Mouse (Mus musculus) forebrain, postnatal 0 days (tissue): ENCODE data around the gene Ahdc1. TPM values are rescaled to one million over a fixed set of nuclear protein-coding genes. Genes with fewer than 3 reads are reported as not detected.
A peak's percentile ranks its signal among the peaks of the same experiment; 100 is the strongest.

Experiments used
- ATAC-seq: fragments of 200-750 bp; cut with Nextera tagmentation; 2 replicates; pipeline ENCODE4 v1.8.0; 2017; ENCODE audit warnings: mild to moderate bottlenecking, moderate library complexity
- DNase-seq: peaks from one replicate; pipeline ENCODE4 v3.0.0-alpha.2; 2015
- H3K27ac ChIP-seq: fragments of 300-500 bp; sonication (generic); 2 replicates; pipeline ENCODE4 v1.5.1; 2014; ENCODE audit warnings: low read depth, mild to moderate bottlenecking, antibody characterized with exemption, low read length, moderate library complexity, mixed read lengths
- H3K27me3 ChIP-seq: fragments of 300-500 bp; sonication (generic); 2 replicates; pipeline ENCODE4 v1.6.1; 2014; ENCODE audit warnings: mild to moderate bottlenecking, low read length, mixed read lengths; ENCODE audit not compliant: insufficient read depth
- H3K36me3 ChIP-seq: fragments of 300-500 bp; sonication (generic); 2 replicates; pipeline ENCODE4 v1.6.1; 2014; ENCODE audit warnings: mild to moderate bottlenecking, moderate library complexity; ENCODE audit not compliant: insufficient read depth
- H3K4me1 ChIP-seq: fragments of 300-500 bp; sonication (generic); 2 replicates; pipeline ENCODE4 v1.6.1; 2014; ENCODE audit warnings: antibody characterized with exemption; ENCODE audit not compliant: insufficient read depth
- H3K4me2 ChIP-seq: fragments of 300-500 bp; sonication (generic); 2 replicates; pipeline ENCODE4 v1.6.1; 2014; ENCODE audit warnings: low read depth, mild to moderate bottlenecking, moderate library complexity
- H3K4me3 ChIP-seq: fragments of 300-500 bp; sonication (generic); 2 replicates; pipeline ENCODE4 v1.5.1; 2014; ENCODE audit warnings: low read depth, low read length, mixed read lengths
- H3K9ac ChIP-seq: fragments of 300-500 bp; sonication (generic); 2 replicates; pipeline ENCODE4 v1.6.1; 2014; ENCODE audit warnings: mild to moderate bottlenecking
- H3K9me3 ChIP-seq: fragments of 300-500 bp; sonication (generic); 2 replicates; pipeline ENCODE4 v1.6.1; 2016; ENCODE audit warnings: low read length
- CTCF ChIP-seq: sonication (generic); IDR thresholded peaks from 2 replicates; pipeline ENCODE4 v1.5.1; 2016; ENCODE audit warnings: antibody characterized with exemption, control low read depth, low read depth
- WGBS: fragments of 180-500 bp; shearing (Covaris S2); extraction: QIAGEN DNeasy Blood & Tissue Kit; methylation state at CpG from one replicate; pipeline ENCODE4 v1.1.7; 2014; 5-methylcytosine and 5-hydroxymethylcytosine counted together
- polyA plus RNA-seq: library from polyadenylated mRNA; unstranded; fragments of >200 nt; fragmentation: Nextera tagmentation; extraction: Ambion mirVana; gene quantifications from 2 replicates; pipeline ENCODE4 v1.2.1, GENCODE M21; 2015
- total RNA-seq: library from RNA; depleted of rRNA; stranded (reverse); fragments of >200 nt; gene quantifications from 2 replicates; pipeline ENCODE4 v1.2.3, GENCODE M21; 2014

The Ahdc1 gene
- total and polyA plus RNA-seq, 2 experiments from 2014 or later = 8.4 to 82.4 TPM

DNA sequence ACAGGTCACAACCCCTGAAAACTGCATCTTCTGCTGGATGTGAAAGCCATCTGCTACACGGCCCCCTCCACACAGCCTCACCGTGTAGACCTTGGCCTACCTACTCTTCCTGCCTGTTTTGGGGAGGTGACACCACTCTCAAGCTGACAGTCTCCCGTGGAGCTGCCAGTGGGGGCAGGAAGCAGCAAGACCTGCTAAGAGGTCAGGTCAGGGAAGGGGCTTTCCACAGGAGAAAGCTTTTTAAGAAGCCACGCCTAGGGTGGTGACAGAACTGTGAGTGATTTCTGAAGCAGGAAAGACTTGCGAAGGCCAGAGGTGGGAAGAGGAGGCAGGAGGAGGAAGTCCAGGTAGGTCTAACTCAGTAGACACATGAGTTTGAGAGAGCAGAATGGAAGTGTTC, 67.9 kb downstream of the Ahdc1 start:
- Histone ChIP-seq H3K36me3 (peaks cover 23% of the 10 kb centered on the region; the same call in 1 of the 2 replicates), H3K27me3 (no peaks in the 10 kb centered on the region), H3K27ac (no peak overlapping the region), H3K4me1 (peaks cover 13% of the 10 kb centered on the region; the same call in 1 of the 2 replicates), H3K9me3 (no peaks in the 10 kb centered on the region), H3K9ac (no peak overlapping the region), H3K4me2 (no peak overlapping the region), H3K4me3 (no peak overlapping the region)
- ATAC-seq = no peak
- 73% methylated on average over 5 of the region's 5 CpGs for WGBS
- no peak for DNase-seq
- TF ChIP-seq CTCF = no peak

DNA sequence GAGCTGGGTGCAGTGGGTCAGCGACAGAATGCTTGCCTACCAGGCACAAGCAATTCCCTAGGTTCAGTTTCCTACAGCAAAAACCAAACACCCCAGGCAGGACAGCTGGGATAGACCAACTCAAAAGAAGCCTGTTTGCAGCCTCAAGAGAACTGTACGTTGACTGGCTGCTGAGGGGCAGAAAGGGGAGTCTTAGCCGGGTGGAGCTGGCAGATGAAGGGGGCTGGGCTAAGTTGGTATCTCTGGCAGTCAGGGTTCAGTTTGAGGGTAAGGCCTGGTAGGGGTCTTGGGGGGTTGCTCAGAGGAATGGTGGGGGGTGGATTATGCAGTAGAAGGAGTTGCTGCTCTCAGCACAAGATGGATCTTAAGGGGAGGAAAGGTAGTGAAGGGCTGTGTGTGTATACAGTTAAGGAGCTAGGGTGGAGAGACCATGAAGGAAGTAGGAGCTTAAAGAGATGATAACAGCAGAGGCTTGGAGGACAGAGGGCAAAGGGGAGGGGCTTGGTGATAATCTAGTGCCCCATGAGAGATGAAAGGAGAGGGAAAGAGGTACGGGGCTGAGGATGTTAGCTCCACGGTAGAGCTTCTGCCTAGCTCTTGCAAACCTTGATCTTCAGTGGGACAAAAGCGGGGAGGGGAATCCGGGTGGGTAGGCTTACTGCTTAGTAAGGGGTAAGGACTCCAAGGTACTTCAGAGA, 68.5 kb downstream of the Ahdc1 start:
- Histone ChIP-seq H3K36me3 (peaks cover 23% of the 10 kb centered on the region; the same call in 1 of the 2 replicates), H3K9me3 (no peaks in the 10 kb centered on the region), H3K27ac (no peak overlapping the region), H3K27me3 (no peaks in the 10 kb centered on the region), H3K9ac (no peak overlapping the region), H3K4me2 (no peak overlapping the region), H3K4me1 (peaks cover 12% of the 10 kb centered on the region), H3K4me3 (no peak overlapping the region)
- DNase-seq = no peak
- 56% methylated on average over 7 of the region's 7 CpGs for WGBS
- no peak for TF ChIP-seq CTCF
- ATAC-seq = no peak

DNA sequence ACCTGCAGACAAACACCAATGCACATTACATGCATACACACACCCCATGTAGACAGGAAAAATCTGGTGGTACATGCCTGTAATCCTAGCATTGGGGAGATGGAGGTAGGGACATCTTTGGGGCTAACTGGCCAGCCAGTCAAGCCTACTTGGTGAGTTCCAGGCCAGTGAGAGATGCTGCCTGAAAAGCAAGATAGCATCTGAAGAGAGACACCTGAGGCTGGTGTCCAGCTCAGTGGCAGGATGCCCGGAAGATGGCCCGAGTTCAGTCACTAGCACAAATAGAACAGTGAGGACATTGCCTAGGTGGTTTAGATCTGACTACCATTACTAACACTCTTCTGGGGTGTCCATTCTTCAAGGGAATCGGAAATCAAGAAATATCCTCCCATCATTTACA, 69.8 kb downstream of the Ahdc1 start:
- Histone ChIP-seq H3K4me3 (no peak overlapping the region), H3K4me2 (no peak overlapping the region), H3K36me3 (peaks cover 23% of the 10 kb centered on the region; the same call in 1 of the 2 replicates), H3K27ac (no peak overlapping the region), H3K27me3 (no peaks in the 10 kb centered on the region), H3K9me3 (no peaks in the 10 kb centered on the region), H3K4me1 (peaks cover 17% of the 10 kb centered on the region), H3K9ac (no peak overlapping the region)
- no peak for TF ChIP-seq CTCF
- no peak for ATAC-seq
- WGBS = 88% methylated on average over 3 of the region's 3 CpGs
- no peak for DNase-seq

DNA sequence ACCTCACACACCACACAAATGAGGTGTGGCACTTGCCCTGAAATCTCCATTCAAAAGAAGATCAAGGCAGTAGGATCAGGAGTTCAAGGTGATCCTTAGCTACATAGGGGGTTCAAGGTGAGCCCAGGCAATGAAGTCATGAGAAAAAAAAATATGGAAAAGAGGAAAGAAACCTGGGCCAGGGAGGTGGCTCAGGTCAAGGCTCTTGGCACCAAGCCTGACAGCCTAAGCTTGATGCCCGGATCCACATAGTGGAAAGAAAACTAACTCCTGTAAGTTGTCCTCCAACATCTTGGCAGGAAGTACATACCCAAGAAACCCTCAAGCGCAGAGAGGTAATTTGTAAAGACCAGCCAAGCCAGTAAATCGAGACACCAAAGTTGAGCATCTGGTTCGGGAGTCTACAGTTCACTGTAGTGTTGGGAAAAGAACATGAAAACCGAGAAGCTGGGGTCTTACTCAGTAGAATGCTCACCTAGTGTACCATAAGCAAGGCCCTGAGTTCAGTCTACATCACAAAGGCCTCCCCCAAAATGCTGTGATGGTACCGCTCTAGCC, 71.2 kb downstream of the Ahdc1 start:
- H3K9ac ChIP-seq = no peak overlapping the region
- no peak overlapping the region for H3K4me2 ChIP-seq
- H3K27ac ChIP-seq = no peak overlapping the region
- TF ChIP-seq CTCF = no peak
- H3K4me3 ChIP-seq = no peak overlapping the region
- H3K9me3 ChIP-seq = no peaks in the 10 kb centered on the region
- ATAC-seq (no peak), DNase-seq (no peak)
- WGBS = 88% methylated on average over 6 of the region's 6 CpGs
- H3K36me3 ChIP-seq = peaks cover 19% of the 10 kb centered on the region; the same call in 1 of the 2 replicates
- no peaks in the 10 kb centered on the region for H3K27me3 ChIP-seq
- peaks cover 24% of the 10 kb centered on the region for H3K4me1 ChIP-seq

DNA sequence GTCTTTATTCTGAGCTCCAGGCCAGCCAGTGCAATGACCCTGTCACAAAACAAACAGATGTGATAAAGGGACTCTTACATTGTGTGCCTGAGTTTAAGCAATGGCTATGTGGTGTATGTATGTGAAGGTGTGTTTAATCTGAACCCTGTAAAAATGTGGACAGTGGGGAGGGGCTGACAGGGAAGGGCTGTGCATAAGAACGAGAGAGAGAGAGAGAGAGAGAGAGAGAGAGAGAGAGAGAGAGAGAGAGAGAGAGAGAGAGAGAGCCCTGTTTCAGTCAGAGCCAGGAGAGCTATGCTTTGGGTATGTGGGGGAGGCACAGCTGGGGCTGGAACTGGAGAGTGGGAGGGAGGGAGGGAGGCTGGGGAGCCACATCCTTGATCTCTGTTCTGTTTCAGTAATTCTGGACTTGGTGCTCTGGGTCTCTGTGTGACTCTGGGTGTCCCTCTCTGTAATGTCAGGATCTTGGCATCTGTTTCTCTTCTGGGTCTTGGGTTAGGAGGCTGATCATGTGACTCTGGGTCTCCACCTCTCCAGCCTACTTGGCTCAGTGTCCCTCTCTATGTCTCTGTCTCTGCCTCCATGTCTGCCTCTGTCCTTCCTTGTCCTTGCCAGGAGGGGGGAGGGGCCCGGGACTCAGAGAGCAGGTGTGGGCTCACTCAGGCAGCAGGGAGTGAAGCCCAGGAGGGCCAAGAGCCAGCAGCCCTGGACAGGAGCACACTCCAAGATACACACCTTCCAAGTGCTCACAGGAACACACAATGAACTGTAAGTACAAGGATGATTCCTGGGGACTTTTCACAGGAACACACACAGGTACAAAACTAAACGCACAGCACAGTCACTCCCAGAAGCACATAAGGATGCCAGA, 73.2 kb downstream of the Ahdc1 start:
- H3K9ac ChIP-seq = peak overlapping the region; percentile 59
- peak overlapping the region; percentile 94 for H3K4me2 ChIP-seq
- no peak for DNase-seq
- TF ChIP-seq CTCF = no peak
- peaks cover 24% of the 10 kb centered on the region for H3K4me1 ChIP-seq
- H3K9me3 ChIP-seq = no peaks in the 10 kb centered on the region
- ATAC-seq = no peak
- whole genome bisulfite sequencing = 19% methylated on average over 3 of the region's 3 CpGs
- H3K36me3 ChIP-seq = peaks cover 6% of the 10 kb centered on the region; the same call in 1 of the 2 replicates
- H3K4me3 ChIP-seq = peak overlapping the region; percentile 39
- peak overlapping the region; percentile 51 for H3K27ac ChIP-seq
- no peaks in the 10 kb centered on the region for H3K27me3 ChIP-seq

DNA sequence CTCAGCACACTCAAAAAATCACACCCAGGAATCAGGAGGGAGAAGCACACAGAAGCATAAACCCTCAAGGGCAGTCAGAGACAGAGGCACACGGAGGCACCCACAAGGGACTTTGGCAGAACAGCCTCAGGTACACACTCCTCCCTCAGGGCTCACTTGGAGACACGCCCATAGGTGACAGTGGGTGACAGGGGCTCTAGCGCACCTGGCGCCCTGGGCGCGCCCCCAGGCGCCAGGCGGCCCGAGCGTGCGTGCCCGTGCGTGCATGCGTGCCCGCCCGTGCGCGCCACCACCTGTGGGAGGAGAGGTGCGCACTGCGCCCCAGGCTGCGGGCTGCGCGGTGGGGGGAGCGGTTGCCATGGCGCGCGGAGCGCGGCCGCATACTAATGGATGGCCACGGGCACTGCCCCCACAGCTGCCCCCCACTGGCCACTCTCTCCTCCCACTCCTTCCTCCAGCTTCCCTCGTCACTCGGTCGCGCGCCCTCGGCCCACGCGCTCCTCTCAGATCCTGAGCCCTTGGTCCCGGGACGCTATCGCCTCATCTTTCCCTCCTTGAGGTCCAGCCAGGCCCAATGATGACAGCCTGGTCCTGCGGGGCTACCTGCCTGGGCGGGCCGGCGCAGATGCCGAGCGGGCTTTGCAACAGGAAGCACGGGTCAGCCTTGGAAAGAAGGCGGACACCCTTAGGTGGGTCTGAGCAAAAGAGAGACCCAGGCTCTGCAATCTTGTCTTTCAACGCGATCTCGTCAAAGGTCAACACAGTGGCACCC, 74.1 kb downstream of the Ahdc1 start:
- DNase-seq (peak; percentile 78), ATAC-seq (peak; percentile 81)

More for the DNA sequence above, 74.1 kb downstream of the Ahdc1 start:
- H3K27me3 ChIP-seq = no peaks in the 10 kb centered on the region
- peaks cover 6% of the 10 kb centered on the region; the same call in 1 of the 2 replicates for H3K36me3 ChIP-seq
- peaks cover 30% of the 10 kb centered on the region for H3K4me1 ChIP-seq
- 4% methylated on average over 51 of the region's 53 CpGs for WGBS
- H3K4me2 ChIP-seq = peak overlapping the region; percentile 94
- TF ChIP-seq CTCF = peak; percentile 36; the same call in 1 of the 2 replicates
- peak overlapping the region; percentile 51 for H3K27ac ChIP-seq
- H3K9me3 ChIP-seq = no peaks in the 10 kb centered on the region
- H3K9ac ChIP-seq = peak overlapping the region; percentile 59
- H3K4me3 ChIP-seq = peak overlapping the region; percentile 39
